Mouse (Mus musculus): ENCODE data around the gene Fcna.

DNA sequence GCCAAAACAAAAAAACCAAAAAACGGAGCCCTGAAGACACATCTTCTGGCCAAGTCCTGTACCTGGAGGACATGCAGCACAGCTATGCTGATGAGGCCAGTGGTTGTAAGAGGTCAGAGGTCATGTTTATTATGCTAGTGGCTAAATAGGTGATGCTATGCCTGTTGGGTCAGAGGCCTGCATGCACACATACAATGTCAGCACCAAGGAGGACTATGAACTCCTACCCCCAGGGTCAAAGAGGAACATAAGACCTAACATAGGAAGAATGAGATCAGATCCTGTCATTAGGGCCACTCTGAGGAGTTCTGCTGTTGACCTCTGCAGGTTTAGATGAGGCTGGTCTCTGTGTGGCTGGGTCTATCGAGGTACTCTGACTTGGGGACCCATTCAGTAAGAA lies 27.8 kb downstream of the Fcna start:
- TF ChIP-seq CTCF (IDR thresholded peaks at IDR 0.05; ENCODE audit: control insufficient read depth, insufficient read depth, insufficient read length): no peak
- no peak for TF ChIP-seq MYOD1 (IDR thresholded peaks at IDR 0.05; ENCODE audit: control insufficient read depth, insufficient read length, low read depth)
- no peak for TF ChIP-seq FOSL1 (IDR thresholded peaks at IDR 0.05; ENCODE audit: insufficient read depth, low read length, poor library complexity, severe bottlenecking)
- TF ChIP-seq MAX (IDR thresholded peaks at IDR 0.05): no peak
- TF ChIP-seq USF1 (IDR thresholded peaks at IDR 0.05; ENCODE audit: low read depth): no peak
